Mouse (Mus musculus): ENCODE data around the gene Zfp131. TPM values are rescaled to one million over a fixed set of nuclear protein-coding genes. Genes with fewer than 3 reads are reported as not detected.

The Zfp131 gene
- total RNA-seq, 1 experiment: 31.0 TPM

- no peaks in the 10 kb centered on the region for H3K36me3 ChIP-seq (ENCODE audit: control insufficient read depth, insufficient read depth, low read length, poor library complexity, severe bottlenecking)
- in situ Hi-C loops (cut with MboI; ENCODE audit: low sequenced_read_pairs in 2 of 2, unreplicated experiment in 2 of 2): no loop called here
Measured at GRCm38 (mm10) chr13:119797656-119798055, 7.0 kb upstream of the Zfp131 start.

GRCm38 (mm10) chr13:119792791-119793404, 2.2 kb upstream of the Zfp131 start:
- Histone ChIP-seq H3K9ac (ENCODE audit: insufficient read depth, low read depth, low read length, poor library complexity, severe bottlenecking) (no peak overlapping the region), H3K4me3 (ENCODE audit: insufficient read depth in 1 of 2, low read depth in 1 of 2, low read length in 2 of 2, poor library complexity in 1 of 2, severe bottlenecking in 1 of 2) (no peak overlapping the region), H3K36me3 (ENCODE audit: control insufficient read depth, insufficient read depth, low read length, poor library complexity, severe bottlenecking) (peaks cover 2% of the 10 kb centered on the region; the same call in 1 of the 2 replicates), H3K9me3 (ENCODE audit: control insufficient read depth, insufficient read depth, low read depth, low read length) (no peaks in the 10 kb centered on the region), H3K4me1 (ENCODE audit: control insufficient read depth in 2 of 2, insufficient read depth in 2 of 2, low read length in 2 of 2, poor library complexity in 1 of 2) (peaks cover 0 to 2% of the 10 kb centered on the region in 2 experiments; a peak in 1 of 4 replicates), H3K27ac (ENCODE audit: insufficient read depth, low read depth, low read length, poor library complexity, severe bottlenecking) (no peak overlapping the region)
- no peak for DNase-seq (ENCODE audit: low read depth, low spot score)
- no peak for TF ChIP-seq ZNF384 (IDR thresholded peaks at IDR 0.05; ENCODE audit: low read depth, low read length)
- TF ChIP-seq HCFC1 (IDR thresholded peaks at IDR 0.05; ENCODE audit: borderline replicate concordance, insufficient read depth, low read length): no peak
- no peak for TF ChIP-seq ZC3H11A (IDR thresholded peaks at IDR 0.05; ENCODE audit: borderline replicate concordance, low read depth, low read length)
- TF ChIP-seq MAFK (IDR thresholded peaks at IDR 0.05; ENCODE audit: insufficient read depth, low read depth, low read length): no peak
- in situ Hi-C loops (cut with MboI; ENCODE audit: low sequenced_read_pairs in 2 of 2, unreplicated experiment in 2 of 2): no loop called here

More at GRCm38 (mm10) chr13:119797656-119798055, 7.0 kb upstream of the Zfp131 start:
- Histone ChIP-seq H3K9me3 (ENCODE audit: control insufficient read depth, insufficient read depth, low read depth, low read length) (no peaks in the 10 kb centered on the region), H3K4me3 (ENCODE audit: insufficient read depth in 1 of 2, low read depth in 1 of 2, low read length in 2 of 2, poor library complexity in 1 of 2, severe bottlenecking in 1 of 2) (no peak overlapping the region), H3K4me1 (ENCODE audit: control insufficient read depth in 2 of 2, insufficient read depth in 2 of 2, low read length in 2 of 2, poor library complexity in 1 of 2) (no peaks in the 10 kb centered on the region), H3K9ac (ENCODE audit: insufficient read depth, low read depth, low read length, poor library complexity, severe bottlenecking) (no peak overlapping the region), H3K27ac (ENCODE audit: insufficient read depth, low read depth, low read length, poor library complexity, severe bottlenecking) (no peak overlapping the region)
- DNase-seq (ENCODE audit: low read depth, low spot score): no peak
- TF ChIP-seq MAFK (IDR thresholded peaks at IDR 0.05; ENCODE audit: insufficient read depth, low read depth, low read length) (no peak), CHD2 (IDR thresholded peaks at IDR 0.05; ENCODE audit: low read depth, low read length) (no peak), ZC3H11A (IDR thresholded peaks at IDR 0.05; ENCODE audit: borderline replicate concordance, low read depth, low read length) (no peak), HCFC1 (IDR thresholded peaks at IDR 0.05; ENCODE audit: borderline replicate concordance, insufficient read depth, low read length) (no peak), ZNF384 (IDR thresholded peaks at IDR 0.05; ENCODE audit: low read depth, low read length) (no peak)

DNA sequence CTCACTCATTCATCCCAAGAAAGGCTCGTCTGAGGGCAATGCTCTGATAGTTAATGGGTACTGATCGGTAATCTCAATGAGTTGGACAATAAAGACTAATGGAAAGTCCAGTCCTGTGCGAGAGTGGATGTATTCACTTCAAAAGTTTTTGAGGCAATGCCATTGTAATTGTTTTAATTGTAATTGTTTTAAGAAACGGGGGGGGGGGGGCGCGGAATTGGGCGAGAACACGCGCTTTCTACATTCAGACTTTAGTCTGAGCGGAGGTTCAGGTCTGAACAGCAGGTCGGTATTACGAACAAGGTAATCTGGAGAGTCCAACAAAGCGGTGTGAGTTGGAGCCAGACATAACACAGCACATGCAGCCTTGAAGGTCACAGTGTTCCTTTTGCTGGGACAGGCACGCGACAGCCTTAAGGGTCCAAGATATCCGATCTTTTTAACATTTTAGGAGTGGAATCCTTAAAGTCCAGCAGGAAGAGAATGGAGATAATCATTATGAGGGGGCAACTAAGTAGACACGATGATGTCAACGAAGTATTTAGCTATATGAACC, 969 bp upstream of the Zfp131 start:
- Histone ChIP-seq H3K27ac (ENCODE audit: insufficient read depth, low read depth, low read length, poor library complexity, severe bottlenecking) (peak overlapping the region; percentile 86), H3K36me3 (ENCODE audit: control insufficient read depth, insufficient read depth, low read length, poor library complexity, severe bottlenecking) (peaks cover 6% of the 10 kb centered on the region), H3K9ac (ENCODE audit: insufficient read depth, low read depth, low read length, poor library complexity, severe bottlenecking) (peak overlapping the region; percentile 89), H3K4me3 (ENCODE audit: insufficient read depth in 1 of 2, low read depth in 1 of 2, low read length in 2 of 2, poor library complexity in 1 of 2, severe bottlenecking in 1 of 2) (peak overlapping the region; percentile 98 to 99), H3K4me1 (ENCODE audit: control insufficient read depth in 2 of 2, insufficient read depth in 2 of 2, low read length in 2 of 2, poor library complexity in 1 of 2) (peaks cover 0 to 2% of the 10 kb centered on the region in 2 experiments; a peak in 1 of 4 replicates), H3K9me3 (ENCODE audit: control insufficient read depth, insufficient read depth, low read depth, low read length) (no peaks in the 10 kb centered on the region)
- no peak for DNase-seq (ENCODE audit: low read depth, low spot score)
- in situ Hi-C loops (cut with MboI; ENCODE audit: low sequenced_read_pairs in 2 of 2, unreplicated experiment in 2 of 2): no loop called here
- TF ChIP-seq ZC3H11A (IDR thresholded peaks at IDR 0.05; ENCODE audit: borderline replicate concordance, low read depth, low read length): no peak
- no peak for TF ChIP-seq MAFK (IDR thresholded peaks at IDR 0.05; ENCODE audit: insufficient read depth, low read depth, low read length)
- TF ChIP-seq CHD2 (IDR thresholded peaks at IDR 0.05; ENCODE audit: low read depth, low read length): no peak
- TF ChIP-seq ZNF384 (IDR thresholded peaks at IDR 0.05; ENCODE audit: low read depth, low read length): no peak

- Histone ChIP-seq H3K9ac (ENCODE audit: insufficient read depth, low read depth, low read length, poor library complexity, severe bottlenecking) (peak overlapping the region; percentile 99), H3K27ac (ENCODE audit: insufficient read depth, low read depth, low read length, poor library complexity, severe bottlenecking) (peak overlapping the region; percentile 94), H3K4me3 (ENCODE audit: insufficient read depth in 1 of 2, low read depth in 1 of 2, low read length in 2 of 2, poor library complexity in 1 of 2, severe bottlenecking in 1 of 2) (peak overlapping the region; percentile 98 to 99), H3K9me3 (ENCODE audit: control insufficient read depth, insufficient read depth, low read depth, low read length) (no peaks in the 10 kb centered on the region), H3K4me1 (ENCODE audit: control insufficient read depth in 2 of 2, insufficient read depth in 2 of 2, low read length in 2 of 2, poor library complexity in 1 of 2) (peaks cover 0 to 2% of the 10 kb centered on the region in 2 experiments; a peak in 1 of 4 replicates), H3K36me3 (ENCODE audit: control insufficient read depth, insufficient read depth, low read length, poor library complexity, severe bottlenecking) (peaks cover 12% of the 10 kb centered on the region)
- TF ChIP-seq CHD2 (IDR thresholded peaks at IDR 0.05; ENCODE audit: low read depth, low read length) (no peak), ZC3H11A (IDR thresholded peaks at IDR 0.05; ENCODE audit: borderline replicate concordance, low read depth, low read length) (no peak), ZNF384 (IDR thresholded peaks at IDR 0.05; ENCODE audit: low read depth, low read length) (no peak), HCFC1 (IDR thresholded peaks at IDR 0.05; ENCODE audit: borderline replicate concordance, insufficient read depth, low read length) (no peak), MAFK (IDR thresholded peaks at IDR 0.05; ENCODE audit: insufficient read depth, low read depth, low read length) (no peak)
- in situ Hi-C loops (cut with MboI; ENCODE audit: low sequenced_read_pairs in 2 of 2, unreplicated experiment in 2 of 2): no loop called here
- no peak for DNase-seq (ENCODE audit: low read depth, low spot score)
Measured at GRCm38 (mm10) chr13:119789851-119790717, 605 bp downstream of the Zfp131 start.
